Mouse (Mus musculus) heart, adult 9 months (tissue): ENCODE measurements around the gene Ak1.

Experiments used
- DNase-seq, 2 experiments: peaks; one replicate each; pipeline ENCODE4 v3.0.0; 2022; ENCODE audit warnings: low spot score in 2 of 2

The Ak1 gene

GRCm38 (mm10) chr2:32621517-32621859 lies at the start of gene Ak1:
TSS of gene Ak1 (plus strand) at chr2:32621758.
- no peak for DNase-seq

GRCm38 (mm10) chr2:32572196-32572595 lies 49.4 kb upstream of the Ak1 start:
- DNase-seq: no peak

- DNase-seq: no peak
Measured at GRCm38 (mm10) chr2:32574497-32574896, 47.1 kb upstream of the Ak1 start, which contains the start of gene Pip5kl1. TSS of gene Pip5kl1 (plus strand) at chr2:32574797.

GRCm38 (mm10) chr2:32574901-32575585 lies 46.5 kb upstream of the Ak1 start:
- no peak for DNase-seq

- no peak for DNase-seq
Measured at GRCm38 (mm10) chr2:32575586-32576160, 45.9 kb upstream of the Ak1 start, which contains the start of gene 9430097D07Rik. TSS of gene 9430097D07Rik (minus strand) at chr2:32575684.

- no peak for DNase-seq
Measured at GRCm38 (mm10) chr2:32576532-32576931, 45.0 kb upstream of the Ak1 start.

GRCm38 (mm10) chr2:32578146-32579046 lies 43.2 kb upstream of the Ak1 start:
- no peak for DNase-seq

GRCm38 (mm10) chr2:32581450-32582095 lies 40.0 kb upstream of the Ak1 start:
- DNase-seq: no peak

- peak; percentile 80 to 84 for DNase-seq
Measured at GRCm38 (mm10) chr2:32582830-32583799, 38.4 kb upstream of the Ak1 start.

GRCm38 (mm10) chr2:32585149-32585714 lies 36.3 kb upstream of the Ak1 start:
- DNase-seq: no peak

GRCm38 (mm10) chr2:32586871-32587351 lies 34.6 kb upstream of the Ak1 start, which contains the start of gene St6galnac4:
TSS of gene St6galnac4 (plus strand) at chr2:32587095.
- peak; percentile 91 for DNase-seq

- peak; percentile 69 to 81 for DNase-seq
Measured at GRCm38 (mm10) chr2:32587731-32588321, 33.7 kb upstream of the Ak1 start.

GRCm38 (mm10) chr2:32589213-32589795 lies 32.3 kb upstream of the Ak1 start:
- DNase-seq: peak in 1 of 2 experiments; percentile 51

GRCm38 (mm10) chr2:32590224-32590623 lies 31.3 kb upstream of the Ak1 start:
- DNase-seq: peak in 1 of 2 experiments; percentile 64

GRCm38 (mm10) chr2:32591249-32591648 lies 30.3 kb upstream of the Ak1 start:
- DNase-seq: no peak

- DNase-seq: no peak
Measured at GRCm38 (mm10) chr2:32596725-32597124, 24.8 kb upstream of the Ak1 start.

- DNase-seq: no peak
Measured at GRCm38 (mm10) chr2:32597248-32597647, 24.3 kb upstream of the Ak1 start.

GRCm38 (mm10) chr2:32597699-32598098 lies 23.9 kb upstream of the Ak1 start:
- no peak for DNase-seq

- peak in 1 of 2 experiments; percentile 55 for DNase-seq
Measured at GRCm38 (mm10) chr2:32598506-32598905, 23.1 kb upstream of the Ak1 start.
